Mouse (Mus musculus): ENCODE data around the gene Auts2. TPM values are rescaled to one million over a fixed set of nuclear protein-coding genes. Genes with fewer than 3 reads are reported as not detected.

The Auts2 gene
- polyA plus RNA-seq, 1 experiment: 10.4 TPM

- H3K27me3 ChIP-seq (ENCODE audit: control insufficient read depth, insufficient read depth, low read length): no peaks in the 10 kb centered on the region
- WGBS: 83% methylated on average over 2 of the region's 2 CpGs
- H3K36me3 ChIP-seq (ENCODE audit: control insufficient read depth, insufficient read depth, low read length): no peaks in the 10 kb centered on the region
- H3K27ac ChIP-seq (ENCODE audit: insufficient read depth, low read depth, low read length): no peak overlapping the region
- H3K4me1 ChIP-seq (ENCODE audit: control insufficient read depth, insufficient read depth, insufficient read length, low read length): no peaks in the 10 kb centered on the region
- TF ChIP-seq POLR2A (IDR thresholded peaks at IDR 0.05; ENCODE audit: low read depth, low read length) (no peak), CTCF (IDR thresholded peaks at IDR 0.05; ENCODE audit: extremely low read depth, insufficient read length, insufficient replicate concordance, low read depth, low read length) (no peak)
- no peak overlapping the region for H3K4me3 ChIP-seq (ENCODE audit: low read depth, low read length)
These were observed 44.2 kb downstream of the Auts2 start for GRCm38 (mm10) chr5:132498896-132499295.

DNA sequence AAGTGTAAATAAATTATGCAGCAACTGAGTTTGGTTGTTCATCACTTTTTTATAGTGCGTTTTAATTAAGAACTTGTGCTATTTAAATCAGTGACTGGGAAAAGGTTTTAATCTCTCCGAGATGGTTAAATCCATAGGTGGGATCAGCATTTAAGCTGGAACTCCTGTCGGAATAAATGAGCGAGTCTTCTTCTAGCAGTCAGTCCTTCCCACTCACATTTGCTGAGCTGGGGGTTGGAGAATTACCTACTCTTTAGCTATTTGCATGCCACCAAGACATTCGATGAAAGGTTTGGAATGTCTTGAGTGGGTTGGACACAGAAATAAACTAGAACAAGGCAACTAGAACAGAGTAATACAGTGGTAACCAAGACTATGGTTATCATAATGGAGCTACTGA is 45.1 kb downstream of the Auts2 start:
- no peak overlapping the region for H3K27ac ChIP-seq (ENCODE audit: insufficient read depth, low read depth, low read length)
- H3K4me1 ChIP-seq (ENCODE audit: control insufficient read depth, insufficient read depth, insufficient read length, low read length): no peaks in the 10 kb centered on the region
- TF ChIP-seq POLR2A (IDR thresholded peaks at IDR 0.05; ENCODE audit: low read depth, low read length): no peak
- TF ChIP-seq CTCF (IDR thresholded peaks at IDR 0.05; ENCODE audit: extremely low read depth, insufficient read length, insufficient replicate concordance, low read depth, low read length): no peak
- no peaks in the 10 kb centered on the region for H3K36me3 ChIP-seq (ENCODE audit: control insufficient read depth, insufficient read depth, low read length)
- H3K4me3 ChIP-seq (ENCODE audit: low read depth, low read length): no peak overlapping the region
- WGBS: 96% methylated on average over 5 of the region's 5 CpGs
- H3K27me3 ChIP-seq (ENCODE audit: control insufficient read depth, insufficient read depth, low read length): no peaks in the 10 kb centered on the region

DNA sequence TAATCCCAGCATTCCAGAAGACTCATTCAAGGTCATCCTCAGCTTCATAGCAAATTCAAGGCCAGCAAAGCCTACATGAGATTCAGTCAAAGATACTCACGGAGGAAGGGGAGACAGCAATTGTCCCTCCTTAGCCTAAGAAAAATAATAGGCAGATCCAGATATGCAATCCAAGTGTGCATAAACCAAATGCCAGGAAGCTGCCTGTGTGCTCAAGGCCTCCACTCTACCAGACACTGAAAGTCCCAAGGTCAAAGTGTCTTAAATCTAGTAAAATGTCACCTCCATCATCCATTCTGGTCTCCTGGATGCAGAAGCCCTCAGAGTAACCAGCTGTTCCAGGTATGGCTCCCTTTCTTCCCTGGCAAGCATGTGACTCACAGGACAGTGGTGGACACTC is 50.4 kb downstream of the Auts2 start:
- WGBS: 82% methylated on average over 1 of the region's 1 CpGs
- no peaks in the 10 kb centered on the region for H3K36me3 ChIP-seq (ENCODE audit: control insufficient read depth, insufficient read depth, low read length)
- TF ChIP-seq CTCF (IDR thresholded peaks at IDR 0.05; ENCODE audit: extremely low read depth, insufficient read length, insufficient replicate concordance, low read depth, low read length) (no peak), POLR2A (IDR thresholded peaks at IDR 0.05; ENCODE audit: low read depth, low read length) (no peak)
- peaks cover 3% of the 10 kb centered on the region; the same call in 1 of the 2 replicates for H3K4me1 ChIP-seq (ENCODE audit: control insufficient read depth, insufficient read depth, insufficient read length, low read length)
- H3K4me3 ChIP-seq (ENCODE audit: low read depth, low read length): no peak overlapping the region
- no peak overlapping the region for H3K27ac ChIP-seq (ENCODE audit: insufficient read depth, low read depth, low read length)
- H3K27me3 ChIP-seq (ENCODE audit: control insufficient read depth, insufficient read depth, low read length): no peaks in the 10 kb centered on the region

DNA sequence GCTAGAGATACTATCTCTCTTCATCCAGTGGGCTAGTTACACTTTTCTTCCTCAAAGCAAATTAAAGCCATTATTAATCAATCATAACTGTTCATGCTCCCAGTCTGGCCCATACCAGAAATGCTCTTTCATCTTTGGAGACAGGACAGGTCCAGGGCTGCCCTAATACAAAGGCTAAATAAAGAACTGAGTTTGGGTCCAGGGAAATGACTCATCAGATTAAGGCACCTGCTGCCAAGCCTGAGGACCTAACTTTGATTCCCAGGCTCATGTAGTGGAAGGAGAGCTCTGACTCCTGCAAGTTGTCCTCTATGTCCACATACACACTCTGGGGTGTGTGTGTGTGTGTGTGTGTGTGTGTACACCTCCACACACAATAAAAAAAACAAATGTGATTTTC is 51.1 kb downstream of the Auts2 start:
- H3K4me3 ChIP-seq (ENCODE audit: low read depth, low read length): no peak overlapping the region
- no peak for TF ChIP-seq CTCF (IDR thresholded peaks at IDR 0.05; ENCODE audit: extremely low read depth, insufficient read length, insufficient replicate concordance, low read depth, low read length)
- TF ChIP-seq POLR2A (IDR thresholded peaks at IDR 0.05; ENCODE audit: low read depth, low read length): no peak
- no peaks in the 10 kb centered on the region for H3K36me3 ChIP-seq (ENCODE audit: control insufficient read depth, insufficient read depth, low read length)
- H3K27ac ChIP-seq (ENCODE audit: insufficient read depth, low read depth, low read length): no peak overlapping the region
- no peaks in the 10 kb centered on the region for H3K27me3 ChIP-seq (ENCODE audit: control insufficient read depth, insufficient read depth, low read length)
- H3K4me1 ChIP-seq (ENCODE audit: control insufficient read depth, insufficient read depth, insufficient read length, low read length): peaks cover 3% of the 10 kb centered on the region; the same call in 1 of the 2 replicates

DNA sequence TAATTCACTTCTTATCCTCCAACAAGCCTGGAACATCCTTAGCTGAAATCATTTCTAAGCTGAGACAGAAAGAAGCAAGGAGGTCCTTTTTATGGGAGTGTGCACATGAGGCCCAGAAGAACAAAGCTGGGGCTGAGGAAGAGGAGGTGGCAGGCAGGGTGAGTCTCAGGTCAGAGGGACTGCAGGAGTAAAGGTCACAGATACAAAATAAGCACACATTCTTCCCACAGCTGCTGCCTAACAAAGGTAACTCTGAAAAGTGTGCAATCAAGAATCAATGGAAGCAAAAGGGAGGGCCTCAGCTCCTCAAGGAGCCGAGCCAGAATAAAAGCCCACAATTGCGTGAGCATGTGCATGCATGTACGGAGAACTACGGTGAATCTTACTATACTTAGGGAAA is 51.6 kb downstream of the Auts2 start:
- TF ChIP-seq POLR2A (IDR thresholded peaks at IDR 0.05; ENCODE audit: low read depth, low read length): no peak
- TF ChIP-seq CTCF (IDR thresholded peaks at IDR 0.05; ENCODE audit: extremely low read depth, insufficient read length, insufficient replicate concordance, low read depth, low read length): no peak
- 35% methylated on average over 4 of the region's 4 CpGs for whole genome bisulfite sequencing
- no peak overlapping the region for H3K4me3 ChIP-seq (ENCODE audit: low read depth, low read length)
- no peak overlapping the region for H3K27ac ChIP-seq (ENCODE audit: insufficient read depth, low read depth, low read length)
- no peaks in the 10 kb centered on the region for H3K27me3 ChIP-seq (ENCODE audit: control insufficient read depth, insufficient read depth, low read length)
- H3K4me1 ChIP-seq (ENCODE audit: control insufficient read depth, insufficient read depth, insufficient read length, low read length): peaks cover 3% of the 10 kb centered on the region; the same call in 1 of the 2 replicates
- no peaks in the 10 kb centered on the region for H3K36me3 ChIP-seq (ENCODE audit: control insufficient read depth, insufficient read depth, low read length)

DNA sequence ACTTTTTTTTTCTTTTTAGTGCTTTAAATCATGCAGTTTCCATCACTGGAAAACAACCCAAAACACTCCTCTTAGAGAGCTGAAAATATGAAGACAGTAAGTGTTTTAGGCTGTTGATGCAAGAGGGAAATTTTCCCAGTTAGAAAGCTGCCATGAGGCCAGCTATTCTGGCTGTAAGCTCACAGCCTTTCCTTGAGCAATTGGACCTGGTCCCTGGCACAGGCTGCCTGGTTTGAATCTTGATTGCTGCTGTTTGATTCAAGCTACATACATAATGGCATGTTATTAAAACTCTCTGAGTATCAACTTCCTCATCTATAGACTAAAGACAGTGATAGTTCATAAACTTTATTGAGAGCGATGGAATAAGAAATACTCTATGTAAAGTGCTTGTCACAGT is 52.8 kb downstream of the Auts2 start:
- WGBS: 70% methylated on average over 1 of the region's 1 CpGs
- no peak overlapping the region for H3K27ac ChIP-seq (ENCODE audit: insufficient read depth, low read depth, low read length)

GRCm38 (mm10) chr5:132489736-132490313 is 53.3 kb downstream of the Auts2 start:
- 65% methylated on average over 7 of the region's 7 CpGs for WGBS
- TF ChIP-seq CTCF (IDR thresholded peaks at IDR 0.05; ENCODE audit: extremely low read depth, insufficient read length, insufficient replicate concordance, low read depth, low read length): no peak
- H3K27ac ChIP-seq (ENCODE audit: insufficient read depth, low read depth, low read length): no peak overlapping the region

More for the DNA sequence above, 52.8 kb downstream of the Auts2 start:
- Histone ChIP-seq H3K4me3 (ENCODE audit: low read depth, low read length) (no peak overlapping the region), H3K36me3 (ENCODE audit: control insufficient read depth, insufficient read depth, low read length) (no peaks in the 10 kb centered on the region), H3K4me1 (ENCODE audit: control insufficient read depth, insufficient read depth, insufficient read length, low read length) (peaks cover 3% of the 10 kb centered on the region; the same call in 1 of the 2 replicates), H3K27me3 (ENCODE audit: control insufficient read depth, insufficient read depth, low read length) (no peaks in the 10 kb centered on the region)
- TF ChIP-seq CTCF (IDR thresholded peaks at IDR 0.05; ENCODE audit: extremely low read depth, insufficient read length, insufficient replicate concordance, low read depth, low read length) (no peak), POLR2A (IDR thresholded peaks at IDR 0.05; ENCODE audit: low read depth, low read length) (no peak)

More at GRCm38 (mm10) chr5:132489736-132490313, 53.3 kb downstream of the Auts2 start:
- H3K4me3 ChIP-seq (ENCODE audit: low read depth, low read length): no peak overlapping the region
- H3K36me3 ChIP-seq (ENCODE audit: control insufficient read depth, insufficient read depth, low read length): no peaks in the 10 kb centered on the region
- no peaks in the 10 kb centered on the region for H3K27me3 ChIP-seq (ENCODE audit: control insufficient read depth, insufficient read depth, low read length)
- H3K4me1 ChIP-seq (ENCODE audit: control insufficient read depth, insufficient read depth, insufficient read length, low read length): peaks cover 3% of the 10 kb centered on the region; the same call in 1 of the 2 replicates

All from small intestine, adult 2 months (tissue).